Mouse (Mus musculus) retina, embryonic 14.5 days (tissue): ENCODE measurements around the gene Sema6c.
"Not testable (repeated sequence)": the region's sequence is repeated elsewhere in the genome, so short reads cannot be mapped to it uniquely, and the experiment has no call there.

Experiments
- DNase-seq: peaks from one replicate; pipeline ENCODE4 v3.0.0-alpha.2; 2015; ENCODE audit warnings: low spot score

The Sema6c gene

GRCm38 (mm10) chr3:95186100-95186499 is 25.8 kb downstream of the Sema6c start:
- no peak for DNase-seq

DNA sequence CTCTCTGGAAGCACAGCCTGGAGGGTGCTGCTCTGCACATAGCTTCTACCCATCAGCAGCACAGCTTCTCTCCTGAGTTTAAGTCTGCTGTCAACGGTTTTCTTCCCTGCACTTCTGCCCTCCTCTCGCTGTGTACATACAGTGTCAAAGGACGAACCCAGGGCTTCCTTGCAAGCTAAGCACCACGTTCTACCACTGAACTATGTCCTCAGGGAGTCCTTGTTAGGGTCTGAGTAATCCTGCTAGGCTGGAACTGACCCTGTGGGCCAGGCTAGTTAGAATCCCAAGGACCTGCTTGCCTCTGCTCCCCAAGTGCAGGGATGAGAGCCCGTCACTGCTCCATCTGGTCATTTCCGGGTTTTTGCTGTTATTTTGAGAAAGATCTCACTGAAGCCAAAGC is 26.6 kb downstream of the Sema6c start:
- no peak for DNase-seq

DNA sequence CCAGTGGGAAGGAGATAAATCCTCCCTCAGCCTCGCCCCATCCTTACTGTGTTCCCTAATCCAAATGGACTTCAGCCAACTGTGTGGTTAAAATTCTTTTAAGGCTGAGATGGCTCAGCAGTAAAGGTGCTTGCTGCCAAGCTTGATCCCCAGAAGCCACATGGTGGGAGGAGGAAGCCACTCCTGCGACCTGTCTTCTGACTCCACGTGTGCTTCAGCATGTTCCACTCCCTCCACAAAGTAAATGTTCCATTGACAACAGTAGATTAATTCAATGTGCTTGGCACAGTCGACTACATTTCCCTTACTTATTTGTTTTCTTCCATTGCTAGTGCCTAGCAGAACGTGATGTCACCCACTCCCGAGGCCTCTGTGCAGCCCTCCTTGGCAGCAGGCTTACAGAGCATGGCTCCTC is 34.5 kb downstream of the Sema6c start:
- DNase-seq = no peak

GRCm38 (mm10) chr3:95195772-95196171 is 35.5 kb downstream of the Sema6c start:
- no peak for DNase-seq

DNA sequence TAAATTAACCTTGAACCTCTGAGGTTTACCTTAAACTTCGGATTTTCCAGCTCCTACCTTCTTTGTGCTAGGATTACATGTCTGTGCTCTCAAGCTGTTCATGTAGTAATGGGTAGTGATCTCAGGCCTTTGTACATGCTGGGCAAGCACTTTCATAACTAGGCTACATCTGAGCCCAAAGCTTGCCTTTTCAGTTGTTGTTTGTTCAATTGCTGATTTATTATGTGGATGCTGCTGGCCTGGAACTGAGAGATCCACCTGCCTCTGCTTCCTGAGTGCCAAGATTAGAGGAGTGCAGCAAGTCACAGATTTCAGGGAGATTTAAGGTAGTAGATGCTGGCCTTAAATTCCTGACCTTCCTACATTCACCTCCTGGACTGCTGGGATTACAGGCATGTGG is 38.8 kb downstream of the Sema6c start:
- DNase-seq = no peak

DNA sequence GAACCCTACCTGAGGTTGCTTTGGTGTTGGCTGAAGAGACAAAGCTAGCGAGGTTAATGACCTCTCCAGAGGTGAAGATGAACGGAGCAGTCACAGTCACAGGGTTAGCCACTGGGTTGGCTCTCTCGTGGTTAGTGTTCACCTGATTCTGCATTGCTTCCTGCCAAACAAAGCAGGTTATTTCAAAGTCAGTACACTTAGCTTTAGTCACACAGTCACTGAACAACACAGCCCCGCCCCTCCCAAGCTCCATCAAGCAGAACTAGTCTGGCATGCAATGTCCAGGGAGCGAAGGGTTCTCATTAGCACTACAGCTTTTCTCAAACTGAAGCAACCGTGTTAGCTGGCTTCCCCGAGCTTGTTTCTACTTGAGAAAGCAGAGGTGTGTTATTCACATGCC is 39.9 kb downstream of the Sema6c start:
- no peak for DNase-seq

DNA sequence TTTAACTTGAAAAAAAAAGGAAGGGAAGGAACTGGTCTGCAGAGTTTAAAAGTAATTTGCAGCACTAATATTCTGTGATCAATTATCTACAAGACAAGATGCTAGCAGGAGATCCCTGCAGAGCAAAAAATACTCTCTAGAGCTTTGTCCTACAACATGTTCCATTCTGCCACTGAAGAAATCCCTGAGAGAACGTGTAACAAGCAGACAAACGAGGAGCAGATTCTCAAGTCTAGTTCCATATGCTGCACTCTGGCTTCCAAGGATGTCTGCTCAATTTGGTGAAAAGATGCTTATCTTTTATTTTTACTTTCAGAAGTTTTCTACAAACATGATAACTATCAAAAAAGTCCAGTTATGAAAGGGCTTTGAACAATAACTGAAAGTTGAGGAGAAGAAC is 40.3 kb downstream of the Sema6c start:
- DNase-seq = no peak

DNA sequence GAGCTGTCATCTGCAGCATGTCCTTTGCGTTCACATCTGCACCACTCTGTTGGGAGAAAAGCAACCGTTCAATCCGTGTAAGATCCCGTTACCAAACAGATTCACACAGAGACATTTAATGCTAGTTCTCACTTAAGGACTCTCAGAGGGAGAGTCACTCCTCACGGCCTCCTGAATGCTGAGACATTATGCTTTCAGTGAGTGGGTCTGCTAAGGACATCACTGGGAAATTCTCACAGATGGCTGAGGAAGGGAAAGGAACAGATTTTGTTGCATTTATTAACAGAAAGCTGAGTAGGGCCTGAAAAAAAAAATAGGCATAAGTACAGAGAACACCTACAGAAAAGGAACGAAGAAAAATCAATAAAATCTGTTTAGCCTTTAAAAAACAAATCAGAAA is 43.6 kb downstream of the Sema6c start:
- DNase-seq = no peak

DNA sequence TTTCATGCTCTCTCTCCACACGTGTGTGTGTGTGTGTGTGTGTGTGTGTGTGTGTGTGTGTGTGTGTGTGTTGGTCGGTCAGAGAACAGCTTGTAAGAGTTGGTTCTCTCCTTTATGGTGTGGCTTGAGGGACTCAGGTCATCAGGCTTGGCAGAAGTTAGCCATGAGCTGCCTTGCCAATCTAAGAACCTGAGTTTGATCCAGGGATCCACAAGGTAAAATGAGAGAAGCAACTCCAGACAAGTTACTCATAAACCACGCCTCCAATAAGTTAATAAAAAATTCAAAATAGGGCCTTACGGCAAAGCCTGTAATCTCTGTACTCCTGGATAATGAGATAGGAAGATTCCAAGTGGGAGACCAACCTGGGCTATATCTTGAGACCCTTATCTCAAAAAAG is 48.0 kb downstream of the Sema6c start:
- DNase-seq = no peak

GRCm38 (mm10) chr3:95210585-95210984 is 50.3 kb downstream of the Sema6c start:
- no peak for DNase-seq

DNA sequence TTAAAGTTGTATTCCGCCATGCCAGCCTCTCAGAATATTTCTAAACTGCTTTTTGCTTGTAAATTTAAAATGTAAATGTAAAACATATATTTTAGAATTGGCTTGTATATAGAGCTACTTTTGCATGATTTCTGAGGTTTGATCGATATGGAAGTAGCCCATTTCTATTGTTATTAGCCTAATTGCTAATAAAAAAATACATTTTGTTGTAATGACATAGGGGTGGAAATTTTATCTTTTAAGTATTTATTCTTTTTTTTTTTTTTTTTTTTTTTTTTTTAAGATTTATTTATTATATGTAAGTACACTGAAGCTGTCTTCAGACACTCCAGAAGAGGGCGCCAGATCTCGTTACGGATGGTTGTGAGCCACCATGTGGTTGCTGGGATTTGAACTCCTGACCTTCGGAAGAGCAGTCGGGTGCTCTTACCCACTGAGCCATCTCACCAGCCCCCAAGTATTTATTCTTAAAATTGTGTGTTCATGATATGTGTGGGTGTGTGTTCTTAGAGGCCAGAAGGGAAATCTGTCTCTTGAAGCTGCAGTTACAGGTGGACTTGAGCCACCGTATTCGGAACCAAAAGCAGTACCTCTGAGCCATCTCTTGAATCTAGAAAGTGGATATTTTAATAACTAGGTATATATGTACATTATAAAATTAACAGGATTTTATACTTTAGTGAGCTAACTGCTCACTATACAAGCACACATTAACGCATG is 52.8 kb downstream of the Sema6c start:
- DNase-seq = not testable (repeated sequence)

GRCm38 (mm10) chr3:95213609-95213975 is 53.3 kb downstream of the Sema6c start:
- DNase-seq = no peak

DNA sequence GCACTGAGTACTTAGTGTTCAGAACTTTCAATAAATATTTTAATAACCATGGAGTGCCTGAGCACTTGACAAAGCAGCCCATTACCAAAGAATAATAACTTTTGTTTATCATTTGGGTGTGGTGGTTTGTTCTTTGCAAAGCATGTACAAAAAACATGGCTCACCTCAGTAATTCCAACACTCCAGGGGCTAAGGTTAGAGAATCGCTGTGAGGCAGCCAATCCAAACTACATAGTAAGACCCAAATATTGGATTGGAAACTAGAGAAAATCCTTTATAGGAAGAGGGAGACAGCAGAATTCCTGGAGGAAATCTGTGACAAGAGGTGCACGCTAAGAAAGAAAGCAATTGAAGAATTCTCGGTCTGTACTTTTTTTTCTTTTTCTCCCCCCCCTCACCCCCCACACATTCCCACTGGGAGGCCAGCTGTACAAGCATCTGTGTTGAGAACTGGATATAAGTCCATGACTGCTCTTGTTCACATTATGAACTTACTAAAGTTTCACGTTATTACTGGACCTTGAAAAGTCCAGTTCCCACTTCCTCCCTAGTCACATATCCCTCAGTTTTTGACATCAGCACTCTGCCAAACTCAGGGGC is 56.5 kb downstream of the Sema6c start:
- no peak for DNase-seq

DNA sequence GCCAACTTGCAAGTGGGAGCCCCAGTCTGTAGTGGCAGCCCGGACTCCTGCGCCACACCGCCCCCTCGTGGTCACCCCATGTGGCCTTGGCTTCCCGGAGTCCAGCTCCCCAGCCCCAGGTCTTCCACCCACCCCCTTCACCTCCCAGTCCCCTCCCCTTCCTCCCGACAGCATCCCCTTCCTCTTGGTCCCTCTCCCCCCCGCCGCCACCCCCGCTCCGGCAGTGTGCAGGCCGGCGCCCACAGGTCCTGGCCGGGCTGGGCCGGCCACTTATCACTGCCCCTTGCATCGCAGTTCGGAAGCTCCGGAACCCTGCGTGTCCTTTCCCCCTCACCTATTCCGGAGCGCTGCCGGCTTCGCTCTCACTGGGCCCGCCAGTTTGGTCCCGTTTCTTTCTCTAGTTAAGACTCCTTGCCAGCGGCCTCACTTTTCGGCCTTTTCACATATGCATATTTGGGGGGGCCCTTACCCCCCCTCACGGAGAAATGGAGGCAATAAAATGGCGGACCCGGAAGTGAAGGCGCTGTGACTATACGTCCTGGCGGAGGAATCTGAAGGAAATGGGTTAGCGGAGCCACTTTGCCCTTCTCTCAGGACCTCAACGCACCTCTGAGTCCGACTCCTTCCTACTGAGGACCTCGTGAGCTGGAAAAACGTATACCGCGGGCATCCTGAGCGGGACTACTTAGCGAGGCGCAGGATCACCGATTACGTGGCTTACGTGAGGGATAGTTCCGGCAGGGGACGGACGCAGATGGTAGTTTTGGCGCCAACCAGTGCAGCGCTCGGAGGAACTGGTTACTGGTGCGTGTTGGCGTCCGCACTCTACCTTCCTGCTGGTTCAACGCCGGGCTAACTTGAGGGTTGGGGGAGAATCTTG is 57.2 kb downstream of the Sema6c start, which contains the start of gene Gabpb2:
Gabpb2 (minus strand) TSS at position 662 of the 880 bp plus-strand sequence.
- DNase-seq = peak; percentile 96

DNA sequence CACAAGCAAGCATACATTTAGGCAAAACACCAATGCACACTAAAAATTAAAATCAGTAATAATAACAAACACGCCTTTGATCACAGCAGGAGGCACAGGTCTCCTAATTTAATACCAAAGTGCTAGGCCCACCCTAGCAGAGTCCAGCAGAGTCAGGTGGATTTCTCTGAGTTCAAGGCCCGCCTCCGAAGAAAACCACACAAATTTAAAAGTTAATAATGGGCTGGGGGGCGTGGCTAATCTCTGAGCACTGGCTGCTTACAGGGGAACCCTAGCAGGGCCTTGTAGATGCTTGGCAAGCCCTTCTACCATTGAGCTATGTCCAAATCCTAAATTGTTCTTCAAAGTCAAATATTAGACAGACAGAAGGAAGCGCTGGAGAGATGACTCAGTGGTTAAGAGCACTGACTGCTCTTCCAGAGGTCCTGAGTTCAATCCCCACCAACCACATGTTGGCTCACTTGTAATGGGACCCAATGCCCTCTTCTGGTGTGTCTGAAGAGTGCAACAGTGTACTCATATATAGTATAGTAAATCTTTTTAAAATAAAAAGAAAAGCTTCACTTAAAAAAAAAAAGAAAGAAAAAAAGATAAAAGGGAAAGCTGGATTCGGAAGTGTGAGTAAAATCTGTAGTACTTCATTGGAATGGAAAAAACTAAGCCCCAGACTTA is 58.3 kb downstream of the Sema6c start:
- DNase-seq = no peak

- DNase-seq = no peak
Observed at GRCm38 (mm10) chr3:95223041-95223440, 62.8 kb downstream of the Sema6c start.
